Mouse (Mus musculus) granulocyte monocyte progenitor cell, adult 5-6 weeks (primary cell): Measurements from ENCODE around the gene Kctd8. TPM values are rescaled to one million over a fixed set of nuclear protein-coding genes. Genes with fewer than 3 reads are reported as not detected.
A peak's percentile ranks its signal among the peaks of the same experiment; 100 is the strongest.
"Not testable (repeated sequence)": the region's sequence is repeated elsewhere in the genome, so short reads cannot be mapped to it uniquely, and the experiment has no call there.

ENCODE experiments used
- ATAC-seq: replicated peaks from 2 replicates; pipeline ENCODE4 v1.8.0; 2016; ENCODE audit warnings: mild to moderate bottlenecking, moderate TSS enrichment, inconsistent platforms; ENCODE audit not compliant: poor library complexity, severe bottlenecking
- total RNA-seq, 2 experiments: library from RNA; stranded (forward) in 1 of 2; stranded (reverse) in 1 of 2; fragments of 200-712, 200-1000 nt in 1 of 2; fragments of >200 nt in 1 of 2; fragmentation: Nextera tagmentation in 1 of 2; gene quantifications; 2 replicates each; pipeline ENCODE4 v1.2.3; 2014 to 2017

The Kctd8 gene
- not detected in 2 replicates for total RNA-seq (2014; fragmentation: Nextera tagmentation)
- not detected in 2 replicates for total RNA-seq (2017)

- ATAC-seq, result peak; percentile 33
Observed at GRCm38 (mm10) chr5:69340919-69341801, at the start of gene Kctd8. Kctd8 (minus strand) TSS chr5:69341679.

GRCm38 (mm10) chr5:69379072-69379471 lies 37.6 kb upstream of the Kctd8 start:
- no peak for ATAC-seq

GRCm38 (mm10) chr5:69350596-69350995 lies 9.1 kb upstream of the Kctd8 start:
- no peak for ATAC-seq

GRCm38 (mm10) chr5:69340102-69340918 lies 1.2 kb downstream of the Kctd8 start:
- peak; percentile 27 for ATAC-seq

GRCm38 (mm10) chr5:69339623-69339970 lies 1.9 kb downstream of the Kctd8 start:
- no peak for ATAC-seq

DNA sequence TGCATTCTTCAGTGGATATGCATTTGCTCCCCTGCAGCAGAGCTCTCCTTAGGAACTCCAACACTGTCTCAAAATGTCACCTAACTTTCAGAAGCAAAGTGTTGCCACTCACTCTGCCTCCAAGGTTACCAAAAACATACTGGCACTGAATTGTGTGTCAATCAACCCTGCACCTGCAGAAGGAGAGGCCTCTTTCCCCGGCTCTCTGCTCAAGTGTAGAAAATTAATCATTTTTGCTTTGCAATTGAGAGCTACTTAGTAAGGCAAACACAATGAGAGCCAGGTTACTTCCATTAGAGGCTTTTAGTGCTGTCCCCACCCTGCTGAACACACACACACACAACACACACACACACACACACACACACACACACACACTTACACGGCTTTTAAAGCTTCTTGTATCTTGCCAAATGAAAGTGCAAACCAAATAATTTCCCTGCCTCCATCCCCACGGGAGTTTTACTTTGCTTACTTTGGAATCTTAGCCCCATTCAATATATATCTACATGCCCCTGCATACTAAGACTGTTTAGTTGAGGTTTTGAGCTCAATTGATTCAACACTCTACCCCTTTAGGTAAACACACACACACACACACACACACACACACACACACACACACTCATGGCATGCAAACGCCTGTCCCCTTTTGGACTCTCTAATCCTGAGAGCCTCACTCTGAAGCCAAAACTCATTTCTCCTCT lies 2.4 kb downstream of the Kctd8 start:
- no peak for ATAC-seq

DNA sequence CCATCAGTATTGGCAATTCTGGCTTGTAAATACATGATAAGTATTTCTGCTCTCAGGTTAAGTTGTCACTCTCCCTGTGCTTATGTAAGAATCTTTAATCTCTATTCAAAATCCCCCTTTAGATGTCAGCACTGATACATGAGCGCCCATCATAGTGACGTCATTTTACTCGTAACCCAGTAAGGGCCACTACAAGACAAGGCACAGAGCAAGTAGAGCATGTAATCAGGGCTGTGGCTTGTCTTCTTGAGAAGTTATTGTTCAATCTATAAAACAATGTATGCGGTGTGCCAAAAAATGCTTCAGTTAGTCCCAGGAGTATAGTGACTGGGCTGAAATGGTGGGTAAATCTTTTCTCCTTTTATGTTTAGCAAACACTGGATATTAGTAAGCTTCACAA lies 13.9 kb downstream of the Kctd8 start:
- no peak for ATAC-seq

- no peak for ATAC-seq
Observed at GRCm38 (mm10) chr5:69324566-69325230, 16.8 kb downstream of the Kctd8 start.

DNA sequence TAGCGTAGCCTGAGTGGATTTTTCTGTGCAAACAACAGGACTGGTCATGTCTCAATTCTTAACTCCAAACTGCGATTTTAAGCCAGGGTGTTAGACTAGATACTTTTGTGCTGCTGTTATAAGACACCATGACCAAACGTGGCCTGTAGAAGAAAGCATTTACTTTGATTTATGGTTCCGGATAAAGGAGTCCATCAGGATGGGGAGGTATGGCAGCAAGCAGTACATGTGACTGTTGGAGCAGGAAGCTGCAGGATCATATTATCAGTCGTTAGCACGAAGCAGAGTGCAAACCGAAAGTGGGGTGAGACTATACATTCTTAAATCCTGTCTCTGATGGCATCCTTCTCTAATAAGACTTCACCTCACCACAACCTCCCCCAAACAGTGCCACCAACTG lies 28.9 kb downstream of the Kctd8 start:
- no peak for ATAC-seq

- no peak for ATAC-seq
Observed at GRCm38 (mm10) chr5:69301665-69302064, 39.8 kb downstream of the Kctd8 start.

DNA sequence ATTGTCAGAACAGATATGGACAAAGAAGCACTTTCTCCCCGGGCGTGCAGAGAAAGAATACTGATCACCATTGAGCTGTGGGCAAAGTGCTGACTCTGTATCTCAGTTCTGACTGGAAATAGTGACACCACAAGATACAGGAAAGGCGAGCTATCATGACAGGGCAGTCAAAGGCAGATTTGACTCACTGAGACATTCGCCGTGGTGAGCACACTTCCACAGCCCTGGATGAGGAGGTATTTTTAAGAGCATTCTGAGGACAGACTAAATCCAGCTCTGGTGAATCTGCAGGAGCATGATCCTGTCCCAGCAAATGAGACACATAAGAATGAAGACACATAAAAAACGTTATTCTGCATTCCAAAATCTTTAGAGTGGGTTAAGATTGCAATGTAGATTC lies 49.1 kb downstream of the Kctd8 start:
- no peak for ATAC-seq

- ATAC-seq, result no peak
Observed at GRCm38 (mm10) chr5:69284359-69284758, 57.1 kb downstream of the Kctd8 start.

DNA sequence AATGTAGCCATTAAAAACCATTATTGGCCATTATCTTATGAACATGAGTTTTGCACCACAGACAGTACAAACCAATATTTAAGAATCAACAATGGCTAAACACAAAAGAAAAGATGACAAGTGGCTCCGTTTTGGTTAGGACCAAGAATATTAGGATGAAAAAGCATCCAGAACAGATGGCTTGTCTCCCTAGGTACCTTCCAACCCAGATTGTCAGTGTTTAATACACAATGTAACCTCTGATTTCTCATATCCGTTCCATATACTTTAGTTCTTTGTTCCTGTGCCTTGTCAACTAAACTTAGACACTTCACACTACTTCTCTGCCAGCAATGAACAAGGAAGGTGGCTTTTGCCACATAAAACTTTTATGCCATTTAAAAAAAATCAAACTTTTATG lies 89.1 kb downstream of the Kctd8 start:
- no peak for ATAC-seq

DNA sequence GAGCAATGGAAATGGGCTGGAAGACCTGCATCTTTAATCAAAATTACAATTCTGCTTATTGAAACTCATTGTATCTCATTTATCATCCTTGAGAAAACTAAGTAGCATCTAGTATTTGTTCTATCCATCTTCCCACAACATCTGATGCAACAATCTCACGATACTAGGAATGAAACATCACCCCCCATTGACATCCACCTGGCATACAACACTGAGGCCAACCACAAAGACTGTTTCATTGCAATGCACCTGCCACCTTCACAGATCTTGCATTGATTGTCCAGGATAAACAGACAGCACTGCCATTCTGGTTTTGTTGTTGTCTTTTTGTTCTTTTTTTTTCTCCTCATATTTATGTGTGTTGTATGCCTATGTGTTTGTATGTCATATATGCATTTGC lies 99.5 kb downstream of the Kctd8 start:
- ATAC-seq, result no peak

- ATAC-seq, result no peak
Observed at GRCm38 (mm10) chr5:69233560-69233959, 107.9 kb downstream of the Kctd8 start.

DNA sequence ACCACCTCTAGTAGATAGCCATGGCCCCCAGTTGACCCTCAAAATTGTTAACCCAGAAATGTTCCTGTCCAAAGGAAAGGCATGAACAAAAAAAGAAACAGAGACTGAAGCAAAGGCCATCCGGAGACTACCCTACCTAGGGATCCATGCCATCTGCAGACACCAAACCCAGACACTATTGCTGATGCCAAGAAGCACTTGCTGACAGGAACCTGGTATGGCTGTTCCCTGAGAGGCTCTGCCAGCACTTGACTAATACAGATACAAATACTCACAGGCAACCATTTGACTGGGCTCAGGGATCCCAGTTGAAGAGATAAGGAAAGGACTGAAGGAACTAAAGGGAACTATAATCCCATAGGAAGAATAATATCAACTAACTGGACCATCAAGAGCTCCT lies 109.8 kb downstream of the Kctd8 start:
- ATAC-seq, result not testable (repeated sequence)

DNA sequence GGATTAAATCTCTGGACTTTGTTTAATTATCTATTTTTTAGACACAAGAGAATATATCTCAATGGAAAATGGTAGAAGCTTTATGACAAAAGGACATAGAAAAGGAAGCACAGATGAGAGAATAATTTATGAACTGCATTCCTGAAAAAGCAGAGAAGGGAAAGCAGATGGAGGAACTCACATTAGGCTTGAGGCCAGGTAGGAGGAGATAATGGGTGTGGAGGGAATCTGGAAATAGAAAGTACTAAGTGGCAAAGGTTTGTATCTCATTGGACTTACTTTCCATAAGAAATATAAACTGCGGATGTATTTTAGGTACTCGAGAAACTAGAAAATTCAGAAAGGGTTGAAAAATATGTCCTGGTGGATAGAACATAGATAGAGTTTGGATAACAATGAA lies 114.3 kb downstream of the Kctd8 start:
- no peak for ATAC-seq

- no peak for ATAC-seq
Observed at GRCm38 (mm10) chr5:69222608-69223007, 118.9 kb downstream of the Kctd8 start.

- no peak for ATAC-seq
Observed at GRCm38 (mm10) chr5:69215216-69215615, 126.3 kb downstream of the Kctd8 start.

DNA sequence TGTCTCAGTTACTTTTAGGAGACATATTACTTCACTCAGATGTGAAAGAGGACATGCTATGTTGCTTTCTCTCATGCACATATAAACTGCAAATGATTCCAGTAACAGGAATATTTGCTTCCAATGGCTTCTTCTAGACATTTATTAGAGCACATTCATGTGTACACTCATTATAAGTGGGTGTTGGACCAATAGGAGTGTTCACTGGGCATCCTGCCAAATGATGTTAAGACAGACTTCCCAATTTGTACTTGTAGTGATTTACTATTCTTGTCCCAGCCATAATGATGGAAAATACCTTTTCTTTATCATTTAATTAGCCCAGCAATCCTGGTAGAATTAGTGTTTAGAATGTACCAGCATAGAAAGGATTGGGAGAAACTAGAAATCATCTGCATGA lies 132.1 kb downstream of the Kctd8 start:
- no peak for ATAC-seq
